9 mouse cellular contexts compared by ENCODE assay signal in the genomic region with DNA sequence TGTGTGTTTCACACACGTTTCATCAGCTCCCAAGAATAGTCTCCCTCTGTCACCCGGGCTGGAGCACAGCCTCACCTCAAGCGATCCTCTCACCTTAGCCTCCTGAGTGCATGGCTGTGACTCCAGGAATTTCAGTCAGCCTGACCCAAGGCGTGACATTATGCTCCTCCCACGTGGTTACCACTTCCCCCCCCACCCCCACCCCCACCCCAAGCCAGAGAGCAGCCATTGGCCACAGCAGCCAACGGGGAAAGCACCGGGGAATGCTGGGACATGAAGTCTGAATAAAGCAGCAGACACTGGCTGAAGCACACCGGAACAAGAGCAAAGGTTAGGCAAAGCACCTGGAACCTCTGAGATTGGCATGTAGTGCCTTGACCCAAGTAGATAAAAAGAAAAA. TPM values are rescaled to one million over a fixed set of nuclear protein-coding genes. Genes with fewer than 3 reads are reported as not detected.
DNase-seq lines count a peak whose midpoint lies in the region; ATAC-seq and TF ChIP-seq lines count a peak whose summit lies in the region.
"Had no signal": no experiment of that assay in that cellular context is flagged by ENCODE, and none has a peak within 500 bp of the region (broad histone marks: within the 10 kb centered on the region; RNA-seq: fewer than 3 reads in every experiment).

No protein-coding gene starts in this region.

- no peak for ATAC-seq in embryonic facial prominence, embryonic 14.5 days (ENCODE audit: low read depth)
- peak; percentile 81 for ATAC-seq in liver, embryonic 14.5 days (ENCODE audit: insufficient read depth)

- H3K27me3 ChIP-seq in embryonic facial prominence, embryonic 14.5 days (replicated peaks; ENCODE audit: control insufficient read depth, insufficient read depth, low read length) = no peaks in the 10 kb centered on the region
- no peaks in the 10 kb centered on the region for H3K27me3 ChIP-seq in liver, embryonic 14.5 days (ENCODE audit: control insufficient read depth, insufficient read depth, low read length)
- no peaks in the 10 kb centered on the region for H3K27me3 ChIP-seq in small intestine, adult 2 months (ENCODE audit: control insufficient read depth, insufficient read depth, low read length)

- peaks cover 3% of the 10 kb centered on the region; the same call in 1 of the 2 replicates for H3K4me1 ChIP-seq in bone marrow macrophage, adult 2 months (ENCODE audit: control insufficient read depth, insufficient read depth, low read length)
- no peaks in the 10 kb centered on the region for H3K4me1 ChIP-seq in embryonic facial prominence, embryonic 14.5 days (ENCODE audit: control insufficient read depth, insufficient read depth, low read length)
- H3K4me1 ChIP-seq in liver, embryonic 14.5 days (replicated peaks; ENCODE audit: control insufficient read depth in 2 of 2, insufficient read depth in 2 of 2, low read length in 1 of 2) = peaks cover 0 to 6% of the 10 kb centered on the region in 2 experiments; a peak in 1 of 4 replicates
- peaks cover 11% of the 10 kb centered on the region; the same call in 1 of the 2 replicates for H3K4me1 ChIP-seq in small intestine, adult 2 months (ENCODE audit: control insufficient read depth, insufficient read depth, insufficient read length, low read length)

- H3K4me3 ChIP-seq in bone marrow macrophage, adult 2 months (ENCODE audit: insufficient read depth, low read length) = peak overlapping the region; percentile 58
- H3K4me3 ChIP-seq in embryonic facial prominence, embryonic 14.5 days (ENCODE audit: low read depth, low read length) = no peak overlapping the region
- peak overlapping the region; percentile 26 to 52; a peak in 3 of 4 replicates for H3K4me3 ChIP-seq in liver, embryonic 14.5 days (ENCODE audit: insufficient read depth in 1 of 2, low read depth in 2 of 2, low read length in 2 of 2)
- H3K4me3 ChIP-seq in small intestine, adult 2 months (ENCODE audit: low read depth, low read length) = peak overlapping the region; percentile 50

- no peak for TF ChIP-seq POLR2A in bone marrow macrophage, adult 2 months (IDR thresholded peaks at IDR 0.05; ENCODE audit: borderline replicate concordance, low read depth, low read length)
- TF ChIP-seq POLR2A in small intestine, adult 2 months (IDR thresholded peaks at IDR 0.05; ENCODE audit: low read depth, low read length) = no peak

- peak; percentile 31 for DNase-seq in embryonic facial prominence, embryonic 14.5 days (ENCODE audit: low spot score)
- DNase-seq in induced T-regulatory cell, adult 2 months (ENCODE audit: low read depth) = peak; percentile 26
- peak; percentile 40 to 45 (median 44) for DNase-seq in liver, embryonic 14.5 days (ENCODE audit: low read depth in 3 of 3, low spot score in 3 of 3)
- no peak for DNase-seq in frontal cortex, postnatal 25 days (ENCODE audit: low spot score in 2 of 2)
- DNase-seq in cerebellum, postnatal 4 days (ENCODE audit: low spot score in 2 of 2) = no peak
- no peak for DNase-seq in layer of hippocampus, adult 18-20 months (ENCODE audit: low spot score in 2 of 2)

- WGBS in embryonic facial prominence, embryonic 14.5 days = 30% methylated on average over 8 of the region's 8 CpGs
- 19% methylated on average over 8 of the region's 8 CpGs for WGBS in liver, embryonic 14.5 days (ENCODE audit: insufficient replicate concordance)
- WGBS in small intestine, adult 2 months = 12% methylated on average over 8 of the region's 8 CpGs

- no peaks in the 10 kb centered on the region for H3K9me3 ChIP-seq in embryonic facial prominence, embryonic 14.5 days (ENCODE audit: control insufficient read depth, low read length)
- no peaks in the 10 kb centered on the region for H3K9me3 ChIP-seq in liver, embryonic 14.5 days (ENCODE audit: control insufficient read depth, low read length)

- no peaks in the 10 kb centered on the region for H3K36me3 ChIP-seq in embryonic facial prominence, embryonic 14.5 days (ENCODE audit: control insufficient read depth, insufficient read depth, low read length)
- H3K36me3 ChIP-seq in liver, embryonic 14.5 days (replicated peaks; ENCODE audit: control insufficient read depth, insufficient read depth, low read depth) = no peaks in the 10 kb centered on the region
- H3K36me3 ChIP-seq in small intestine, adult 2 months (ENCODE audit: control insufficient read depth, insufficient read depth, low read length) = no peaks in the 10 kb centered on the region

- H3K4me2 ChIP-seq in embryonic facial prominence, embryonic 14.5 days (ENCODE audit: low read depth, low read length) = peak overlapping the region; percentile 21
- peak overlapping the region; percentile 47 for H3K4me2 ChIP-seq in liver, embryonic 14.5 days (ENCODE audit: low read depth)

- no peak overlapping the region for H3K27ac ChIP-seq in bone marrow macrophage, adult 2 months (ENCODE audit: insufficient read depth, low read depth, low read length)
- H3K27ac ChIP-seq in embryonic facial prominence, embryonic 14.5 days (replicated peaks; ENCODE audit: low read depth, low read length) = no peak overlapping the region
- H3K27ac ChIP-seq in liver, embryonic 14.5 days = no peak overlapping the region
- H3K27ac ChIP-seq in small intestine, adult 2 months (ENCODE audit: insufficient read depth, low read depth, low read length) = peak overlapping the region; percentile 39; the same call in 1 of the 2 replicates

- no peak for TF ChIP-seq EP300 in liver, embryonic 14.5 days (IDR thresholded peaks at IDR 0.05; ENCODE audit: low read depth)

- TF ChIP-seq CTCF in bone marrow macrophage, adult 2 months (IDR thresholded peaks at IDR 0.05; ENCODE audit: low read depth, low read length) = no peak
- no peak for TF ChIP-seq CTCF in liver, embryonic 14.5 days (IDR thresholded peaks at IDR 0.05; ENCODE audit: low read depth)
- TF ChIP-seq CTCF in small intestine, adult 2 months (IDR thresholded peaks at IDR 0.05; ENCODE audit: extremely low read depth, insufficient read length, insufficient replicate concordance, low read depth, low read length) = no peak

- no peak overlapping the region for H3K9ac ChIP-seq in embryonic facial prominence, embryonic 14.5 days (ENCODE audit: low read depth, low read length)
- no peak overlapping the region; the same call in 1 of the 2 replicates for H3K9ac ChIP-seq in liver, embryonic 14.5 days (replicated peaks)

RNA-seq across cellular contexts. Expression of a gene that starts 21.5 kb away (rescaled TPM):
- polyA plus RNA-seq in bone marrow macrophage, adult 2 months (2012; ENCODE audit: insufficient read depth, insufficient read length, missing spikeins) = not detected in 2 replicates
- not detected in 2 replicates for polyA plus RNA-seq in embryonic facial prominence, embryonic 14.5 days (2014; fragmentation: Nextera tagmentation; extraction: Ambion mirVana)
- not detected in 2 replicates for polyA plus RNA-seq in liver, embryonic 14.5 days (2012; rRNA removed)
- polyA plus RNA-seq in liver, embryonic 14.5 days (2014; fragmentation: Nextera tagmentation; extraction: Ambion mirVana) = not detected in 2 replicates
- not detected in 2 replicates for polyA plus RNA-seq in small intestine, adult 2 months (2012; rRNA removed)
- total RNA-seq in layer of hippocampus, adult 18-20 months (2021) = not detected
- total RNA-seq: heart, postnatal 36 days had no signal

RNA-seq across cellular contexts. Expression of a gene that starts 47.3 kb away (rescaled TPM):
- 0.33 and 2.2 TPM in 2 replicates for polyA plus RNA-seq in bone marrow macrophage, adult 2 months (2012; ENCODE audit: insufficient read depth, insufficient read length, missing spikeins)
- 5.5 and 10.4 TPM in 2 replicates for polyA plus RNA-seq in embryonic facial prominence, embryonic 14.5 days (2014; fragmentation: Nextera tagmentation; extraction: Ambion mirVana)
- 52.6 and 56.3 TPM in 2 replicates for polyA plus RNA-seq in liver, embryonic 14.5 days (2012; rRNA removed)
- polyA plus RNA-seq in liver, embryonic 14.5 days (2014; fragmentation: Nextera tagmentation; extraction: Ambion mirVana) = 31.5 and 33.1 TPM in 2 replicates
- 42.8 and 49.1 TPM in 2 replicates for polyA plus RNA-seq in small intestine, adult 2 months (2012; rRNA removed)
- total RNA-seq in layer of hippocampus, adult 18-20 months (2021) = 10 to 100 TPM; 35.3 to 37.4 TPM

Comparison
In these comparisons a context has a peak if more than half of its experiments do, and no peak if none do; other contexts are left out.
1. DNase-seq: peak in embryonic facial prominence, embryonic 14.5 days (single experiment), induced T-regulatory cell, adult 2 months (single experiment) and liver, embryonic 14.5 days (3 of 3); none in frontal cortex, postnatal 25 days (0 of 2), cerebellum, postnatal 4 days (0 of 2) and layer of hippocampus, adult 18-20 months (0 of 2).